Mouse (Mus musculus) forebrain, embryonic 11.5 days (tissue): ENCODE data around the gene Acsl4. TPM values are rescaled to one million over a fixed set of nuclear protein-coding genes. Genes with fewer than 3 reads are reported as not detected.

Experiments
- ATAC-seq: fragments of 200-750 bp; cut with Nextera tagmentation; replicated peaks from 2 replicates; pipeline ENCODE4 v1.8.0; 2017; ENCODE audit warnings: moderate TSS enrichment; ENCODE audit not compliant: low FRiP score
- DNase-seq: peaks from one replicate; pipeline ENCODE4 v3.0.0-alpha.2; 2017; ENCODE audit warnings: low spot score
- H3K27ac ChIP-seq: fragments of 300-500 bp; sonication (generic); 2 replicates; pipeline ENCODE4 v1.5.1; 2014; ENCODE audit warnings: low read depth, low read length
- H3K27me3 ChIP-seq: fragments of 300-500 bp; sonication (generic); 2 replicates; pipeline ENCODE4 v1.6.1; 2014; ENCODE audit warnings: mild to moderate bottlenecking, low read length, mixed read lengths; ENCODE audit not compliant: control insufficient read depth, insufficient read depth
- H3K36me3 ChIP-seq: fragments of 300-500 bp; sonication (generic); 2 replicates; pipeline ENCODE4 v1.6.1; 2014; ENCODE audit warnings: mild to moderate bottlenecking, low read length, moderate library complexity, mixed read lengths; ENCODE audit not compliant: control insufficient read depth, insufficient read depth
- H3K4me1 ChIP-seq: fragments of 300-500 bp; sonication (generic); replicated peaks from 2 replicates; pipeline ENCODE4 v1.6.1; 2014; ENCODE audit warnings: low read length, mixed read lengths; ENCODE audit not compliant: control insufficient read depth, insufficient read depth
- H3K4me2 ChIP-seq: fragments of 300-500 bp; sonication (generic); 2 replicates; pipeline ENCODE4 v1.6.1; 2014; ENCODE audit warnings: low read depth, mild to moderate bottlenecking, low read length, moderate library complexity, mixed read lengths; ENCODE audit not compliant: severe bottlenecking
- H3K4me3 ChIP-seq: fragments of 300-500 bp; sonication (generic); 2 replicates; pipeline ENCODE4 v1.5.1; 2014; ENCODE audit warnings: low read depth, low read length
- H3K9ac ChIP-seq: fragments of 300-500 bp; sonication (generic); 2 replicates; pipeline ENCODE4 v1.6.1; 2014; ENCODE audit warnings: low read length
- H3K9me3 ChIP-seq: fragments of 300-500 bp; sonication (generic); 2 replicates; pipeline ENCODE4 v1.6.1; 2016; ENCODE audit warnings: low read length, mixed read lengths; ENCODE audit not compliant: control insufficient read depth
- WGBS: fragments of 180-500 bp; shearing (Covaris S2); extraction: QIAGEN DNeasy Blood & Tissue Kit; methylation state at CpG from one replicate; pipeline ENCODE4 v1.1.7; 2014; 5-methylcytosine and 5-hydroxymethylcytosine counted together
- polyA plus RNA-seq: library from polyadenylated mRNA; unstranded; fragments of >200 nt; fragmentation: Nextera tagmentation; extraction: Ambion mirVana; gene quantifications from 2 replicates; pipeline ENCODE4 v1.2.1, GENCODE M21; 2014

Gene Acsl4
- 19.5 and 20.9 TPM in 2 replicates for polyA plus RNA-seq

- ATAC-seq = peak; percentile 98
- H3K27me3 ChIP-seq = peaks cover 6% of the 10 kb centered on the region; the same call in 1 of the 2 replicates
- WGBS = 18% methylated on average over 58 of the region's 59 CpGs
Measured at GRCm38 (mm10) chrX:142390247-142390908, at the start of gene Acsl4. Acsl4 (minus strand) TSS chrX:142390535.

DNA sequence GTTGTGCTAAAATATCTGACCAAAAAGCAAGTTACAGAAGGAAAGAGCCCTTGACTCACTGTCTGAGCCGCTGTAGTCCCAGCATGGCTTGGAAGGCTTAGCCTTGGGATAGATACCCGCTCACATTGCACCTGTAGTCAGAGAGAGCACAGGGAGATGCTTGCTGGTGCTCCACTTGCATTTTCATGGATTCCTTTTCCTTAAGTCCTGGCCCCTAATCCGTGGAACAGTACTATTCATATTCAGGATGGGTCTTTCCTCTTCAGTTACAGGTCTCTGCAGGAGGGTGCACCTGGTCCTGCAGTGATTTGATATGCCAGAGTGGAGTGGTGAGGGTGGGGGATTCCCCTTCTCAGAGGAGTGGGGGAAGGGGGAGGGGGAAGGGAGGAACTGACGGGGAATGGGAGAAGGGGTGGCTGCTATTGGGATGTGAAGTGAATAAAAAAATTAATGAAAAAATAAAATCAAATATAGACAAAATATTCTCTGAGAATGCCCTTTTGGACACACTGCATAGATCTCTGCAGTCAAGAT, 47.7 kb upstream of the Acsl4 start:
- H3K27me3 ChIP-seq = no peaks in the 10 kb centered on the region; the same call in 1 of the 2 replicates
- 48% methylated on average over 4 of the region's 4 CpGs for WGBS
- ATAC-seq = no peak
- H3K9me3 ChIP-seq = no peaks in the 10 kb centered on the region
- no peak overlapping the region for H3K9ac ChIP-seq
- H3K4me2 ChIP-seq = no peak overlapping the region
- H3K27ac ChIP-seq = no peak overlapping the region
- H3K36me3 ChIP-seq = no peaks in the 10 kb centered on the region
- DNase-seq = no peak
- no peaks in the 10 kb centered on the region for H3K4me1 ChIP-seq
- no peak overlapping the region for H3K4me3 ChIP-seq

More at GRCm38 (mm10) chrX:142390247-142390908, at the start of gene Acsl4:
- DNase-seq = peak; percentile 94
- Histone ChIP-seq H3K4me1 (no peaks in the 10 kb centered on the region), H3K9ac (peak within 1 kb of the TSS; percentile 65), H3K9me3 (no peaks in the 10 kb centered on the region), H3K36me3 (no peaks in the 10 kb centered on the region), H3K4me3 (peak within 1 kb of the TSS; percentile 54), H3K4me2 (peak within 1 kb of the TSS; percentile 52), H3K27ac (peak within 1 kb of the TSS; percentile 59)

GRCm38 (mm10) chrX:142432846-142433245, 42.5 kb upstream of the Acsl4 start:
- ATAC-seq = no peak
- 84% methylated on average over 3 of the region's 3 CpGs for WGBS
- H3K27me3 ChIP-seq = no peaks in the 10 kb centered on the region

DNA sequence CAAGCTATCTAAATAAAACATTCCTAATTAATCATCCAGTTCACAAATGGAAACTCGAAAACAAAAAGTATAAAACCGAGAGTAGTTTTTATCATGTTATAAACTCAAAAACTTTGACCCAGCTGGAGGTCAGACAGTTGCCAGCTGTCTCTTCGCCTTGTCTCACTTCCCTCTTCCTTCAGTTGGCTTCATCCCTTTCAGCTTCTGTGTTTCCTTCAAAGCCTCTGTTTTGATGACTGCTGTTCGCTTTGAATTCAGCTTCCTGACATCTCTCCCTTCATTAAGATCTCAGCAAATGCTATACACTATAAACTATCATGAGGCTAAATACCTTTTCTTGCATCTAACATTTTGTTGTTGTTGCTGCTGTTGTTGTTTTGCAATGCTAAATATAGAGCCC, 36.8 kb upstream of the Acsl4 start:
- ATAC-seq (no peak), DNase-seq (no peak)
- no peak overlapping the region for H3K4me2 ChIP-seq
- no peaks in the 10 kb centered on the region for H3K9me3 ChIP-seq
- H3K27me3 ChIP-seq = no peaks in the 10 kb centered on the region; the same call in 1 of the 2 replicates
- H3K4me3 ChIP-seq = no peak overlapping the region
- H3K36me3 ChIP-seq = no peaks in the 10 kb centered on the region
- H3K27ac ChIP-seq = no peak overlapping the region
- WGBS = 74% methylated on average over 4 of the region's 4 CpGs
- no peaks in the 10 kb centered on the region for H3K4me1 ChIP-seq
- no peak overlapping the region for H3K9ac ChIP-seq

More at GRCm38 (mm10) chrX:142432846-142433245, 42.5 kb upstream of the Acsl4 start:
- no peak for DNase-seq
- H3K4me2 ChIP-seq = no peak overlapping the region
- no peak overlapping the region for H3K27ac ChIP-seq
- H3K36me3 ChIP-seq = no peaks in the 10 kb centered on the region
- no peaks in the 10 kb centered on the region for H3K4me1 ChIP-seq
- no peak overlapping the region for H3K4me3 ChIP-seq
- no peak overlapping the region for H3K9ac ChIP-seq
- H3K9me3 ChIP-seq = no peaks in the 10 kb centered on the region

- no peaks in the 10 kb centered on the region; the same call in 1 of the 2 replicates for H3K27me3 ChIP-seq
- ATAC-seq (no peak), DNase-seq (no peak)
- no peaks in the 10 kb centered on the region for H3K36me3 ChIP-seq
- H3K4me3 ChIP-seq = no peak overlapping the region
- no peaks in the 10 kb centered on the region for H3K4me1 ChIP-seq
- WGBS = 84% methylated on average over 4 of the region's 4 CpGs
- H3K9me3 ChIP-seq = no peaks in the 10 kb centered on the region
- no peak overlapping the region for H3K9ac ChIP-seq
- H3K27ac ChIP-seq = no peak overlapping the region
- no peak overlapping the region for H3K4me2 ChIP-seq
Measured at GRCm38 (mm10) chrX:142426628-142427027, 36.3 kb upstream of the Acsl4 start.

- H3K9ac ChIP-seq = no peak overlapping the region
- H3K27me3 ChIP-seq = no peaks in the 10 kb centered on the region
- no peaks in the 10 kb centered on the region for H3K36me3 ChIP-seq
- 82% methylated on average over 2 of the region's 2 CpGs for WGBS
- no peak for DNase-seq
- no peak overlapping the region for H3K27ac ChIP-seq
- H3K4me3 ChIP-seq = no peak overlapping the region
- H3K4me1 ChIP-seq = no peaks in the 10 kb centered on the region
- no peak for ATAC-seq
- H3K4me2 ChIP-seq = no peak overlapping the region
- H3K9me3 ChIP-seq = no peaks in the 10 kb centered on the region
Measured at GRCm38 (mm10) chrX:142413884-142414283, 23.5 kb upstream of the Acsl4 start.

DNA sequence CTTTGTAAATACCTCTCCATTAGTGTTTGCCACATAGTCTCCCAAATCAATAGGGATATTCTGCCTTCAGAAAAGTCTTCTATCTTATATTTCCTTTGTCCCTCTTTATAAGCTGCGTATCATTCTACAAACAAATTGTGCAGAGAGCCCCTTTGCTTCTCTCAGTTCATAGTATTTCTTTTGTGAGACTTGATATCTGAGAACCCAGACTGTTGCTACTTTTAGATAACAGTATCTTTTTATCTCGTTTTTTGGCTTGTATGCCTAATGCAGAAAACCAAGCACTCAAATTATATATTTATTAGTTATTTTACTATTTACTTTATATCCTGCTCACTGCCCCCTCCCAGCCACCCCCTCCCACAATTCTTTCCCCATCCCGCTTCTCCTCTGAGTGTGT, 19.7 kb upstream of the Acsl4 start:
- Histone ChIP-seq H3K9me3 (no peaks in the 10 kb centered on the region), H3K36me3 (no peaks in the 10 kb centered on the region), H3K4me1 (no peaks in the 10 kb centered on the region), H3K4me2 (no peak overlapping the region), H3K9ac (no peak overlapping the region), H3K27me3 (no peaks in the 10 kb centered on the region), H3K4me3 (no peak overlapping the region), H3K27ac (no peak overlapping the region)
- ATAC-seq (no peak), DNase-seq (no peak)
- WGBS = 84% methylated on average over 3 of the region's 3 CpGs

- no peak overlapping the region for H3K9ac ChIP-seq
- H3K4me2 ChIP-seq = no peak overlapping the region
- no peaks in the 10 kb centered on the region for H3K9me3 ChIP-seq
- H3K27me3 ChIP-seq = no peaks in the 10 kb centered on the region
- no peak overlapping the region for H3K27ac ChIP-seq
- no peak for DNase-seq
- H3K4me1 ChIP-seq = no peaks in the 10 kb centered on the region
- no peaks in the 10 kb centered on the region for H3K36me3 ChIP-seq
- H3K4me3 ChIP-seq = no peak overlapping the region
- 91% methylated on average over 3 of the region's 3 CpGs for whole genome bisulfite sequencing
- ATAC-seq = no peak
Measured at GRCm38 (mm10) chrX:142409338-142409737, 19.0 kb upstream of the Acsl4 start.

DNA sequence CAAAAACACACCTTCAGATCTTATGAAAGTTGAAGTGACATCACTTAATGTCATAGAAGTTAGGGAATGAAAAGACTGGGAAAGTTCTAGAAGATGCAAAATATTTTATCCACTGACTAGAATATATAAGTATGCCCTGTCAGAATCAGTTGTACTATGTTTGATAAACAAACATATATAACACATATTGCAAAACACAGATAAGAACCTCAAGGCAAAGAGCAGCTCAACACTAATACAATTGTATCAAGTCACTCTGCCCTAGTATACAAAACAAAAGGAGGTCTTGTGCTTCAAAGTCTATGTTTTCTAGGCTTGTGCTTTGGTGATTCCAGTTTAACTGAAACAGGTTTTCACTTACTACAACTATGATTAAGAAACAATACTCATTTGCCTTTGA, 12.8 kb upstream of the Acsl4 start:
- Histone ChIP-seq H3K27ac (no peak overlapping the region), H3K4me1 (no peaks in the 10 kb centered on the region), H3K9me3 (no peaks in the 10 kb centered on the region), H3K4me2 (no peak overlapping the region), H3K4me3 (no peak overlapping the region), H3K36me3 (no peaks in the 10 kb centered on the region), H3K27me3 (no peaks in the 10 kb centered on the region), H3K9ac (no peak overlapping the region)
- DNase-seq (no peak), ATAC-seq (no peak)
